Mouse (Mus musculus): ENCODE data around the gene Gcfc2. TPM values are rescaled to one million over a fixed set of nuclear protein-coding genes. Genes with fewer than 3 reads are reported as not detected.

Gene Gcfc2
- 10 to 100 TPM; 10.6 to 18.9 (median 14.2) TPM for total RNA-seq (2022)

DNA sequence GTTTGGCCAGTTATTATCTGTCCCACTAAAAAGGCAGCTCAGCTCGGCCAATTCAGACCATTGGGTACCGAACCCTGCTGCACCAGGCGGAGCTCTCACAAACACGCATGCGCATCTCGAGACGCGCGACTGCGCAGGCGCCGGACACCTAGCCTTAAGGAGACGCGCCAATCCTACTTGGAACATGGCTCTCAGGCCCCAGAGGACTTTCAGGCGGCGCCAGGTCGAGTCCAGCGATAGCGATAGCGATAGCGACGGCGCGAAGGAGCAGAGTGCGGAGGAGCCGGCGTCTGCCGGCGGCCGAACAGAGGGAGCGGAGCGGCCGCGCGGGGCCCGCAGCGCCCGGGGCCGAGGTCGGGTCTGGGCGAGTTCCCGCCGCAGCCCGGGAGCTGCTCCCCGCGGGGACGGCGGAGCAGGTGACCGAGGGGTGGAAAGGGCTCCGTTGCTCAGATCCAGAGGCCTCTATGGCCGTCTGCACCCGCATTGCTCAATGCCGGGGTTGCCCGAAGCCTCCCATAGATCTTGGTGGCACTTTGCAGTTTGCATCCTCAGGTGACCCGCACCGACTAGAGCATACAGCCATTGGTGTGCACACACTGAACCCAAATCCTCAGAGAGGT lies at the start of gene Gcfc2:
TSS of gene Gcfc2 (plus strand) at position 147 of the 620 bp plus-strand sequence.
- peak; percentile 86 to 93 for DNase-seq (ENCODE audit: low spot score in 2 of 2)

- no peak for DNase-seq (ENCODE audit: low spot score in 2 of 2)
Observed at GRCm38 (mm10) chr6:81895678-81896230, 27.7 kb upstream of the Gcfc2 start.

DNA sequence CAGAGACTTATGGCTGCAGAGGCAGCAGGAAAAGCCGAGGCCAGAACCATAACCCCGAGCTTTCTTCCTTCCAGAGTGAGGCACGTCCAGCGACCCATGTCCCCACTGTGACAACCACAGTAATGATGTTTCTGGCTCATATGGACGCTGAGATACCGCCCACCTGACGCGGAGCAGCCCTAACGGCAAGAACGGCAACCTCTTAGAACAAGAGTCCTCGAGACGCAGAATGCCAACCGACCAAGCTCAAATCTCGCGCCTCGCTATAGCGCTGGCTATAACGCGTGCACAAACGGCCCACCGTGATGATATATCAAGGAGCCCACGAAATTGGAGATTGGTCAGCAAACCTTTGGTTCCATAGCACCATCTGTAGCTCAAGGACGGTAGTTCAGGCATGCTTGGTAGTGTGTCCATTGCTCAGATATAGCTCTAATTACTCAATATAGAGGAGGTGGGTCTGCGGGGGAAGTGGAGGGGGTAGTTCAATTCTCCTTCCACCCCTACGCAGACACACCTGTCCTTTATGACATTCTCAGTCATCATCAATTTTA lies 13.1 kb upstream of the Gcfc2 start:
- DNase-seq (ENCODE audit: low spot score in 2 of 2), result no peak

DNA sequence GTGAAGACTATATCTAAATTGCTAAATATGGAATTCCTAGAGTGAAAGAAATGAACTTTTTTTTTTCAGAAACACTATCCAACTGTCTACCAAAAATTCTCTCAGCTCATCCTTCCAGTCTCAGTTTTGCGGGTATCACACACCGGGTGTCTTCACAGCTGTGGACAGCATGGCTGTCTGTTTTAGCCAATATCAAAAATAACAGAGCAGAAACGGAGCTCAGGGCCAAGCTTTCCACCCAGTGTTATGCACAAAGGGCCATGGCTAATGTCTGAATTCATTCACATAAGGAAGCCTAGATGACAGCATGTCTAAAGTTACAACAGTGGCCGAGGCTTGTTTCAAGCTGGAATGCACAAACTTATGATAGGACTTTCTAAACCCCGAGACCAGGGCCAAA lies 12.2 kb upstream of the Gcfc2 start:
- DNase-seq (ENCODE audit: low spot score in 2 of 2), result no peak

GRCm38 (mm10) chr6:81911713-81912112 lies 11.8 kb upstream of the Gcfc2 start:
- no peak for DNase-seq (ENCODE audit: low spot score in 2 of 2)

DNA sequence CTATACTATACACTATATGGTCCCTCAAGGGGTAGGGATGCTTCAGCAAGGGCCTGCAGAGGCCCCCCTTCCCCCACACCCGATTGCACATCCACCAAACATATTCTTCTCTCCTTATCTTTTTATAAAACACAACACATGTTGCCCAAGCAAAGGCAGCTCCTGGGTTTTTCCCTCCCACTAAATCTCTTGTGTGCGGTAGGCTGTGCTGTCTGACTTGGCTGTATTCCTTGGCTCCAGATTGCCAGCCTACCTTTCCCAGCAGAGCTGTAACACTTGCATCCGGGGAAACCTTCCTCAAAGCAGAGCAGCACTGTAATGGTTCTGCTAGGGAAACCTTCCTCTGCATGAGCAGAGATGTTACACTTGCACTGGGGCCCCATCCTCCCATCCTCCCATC lies 11.3 kb upstream of the Gcfc2 start:
- DNase-seq (ENCODE audit: low spot score in 2 of 2), result peak; percentile 71 to 72

DNA sequence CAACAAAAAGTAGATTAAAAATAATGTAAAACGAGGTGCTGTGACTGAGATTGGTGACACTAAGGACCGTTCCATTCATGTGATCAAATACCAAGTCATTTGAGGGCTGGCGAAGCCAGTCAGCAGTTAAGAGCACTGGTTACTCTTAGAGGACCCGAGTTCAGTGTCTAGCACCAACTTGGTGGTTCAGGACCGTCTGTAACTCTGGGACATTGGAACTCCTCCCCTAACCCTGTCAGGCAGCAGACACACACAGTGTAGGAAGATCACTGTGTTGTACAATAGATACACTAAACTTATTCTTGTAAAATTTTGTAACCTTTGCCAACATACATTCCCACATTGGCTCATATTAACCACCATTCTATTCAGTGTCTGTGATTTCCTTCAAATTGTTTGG lies 835 bp downstream of the Gcfc2 start:
- DNase-seq (ENCODE audit: low spot score in 2 of 2), result no peak

DNA sequence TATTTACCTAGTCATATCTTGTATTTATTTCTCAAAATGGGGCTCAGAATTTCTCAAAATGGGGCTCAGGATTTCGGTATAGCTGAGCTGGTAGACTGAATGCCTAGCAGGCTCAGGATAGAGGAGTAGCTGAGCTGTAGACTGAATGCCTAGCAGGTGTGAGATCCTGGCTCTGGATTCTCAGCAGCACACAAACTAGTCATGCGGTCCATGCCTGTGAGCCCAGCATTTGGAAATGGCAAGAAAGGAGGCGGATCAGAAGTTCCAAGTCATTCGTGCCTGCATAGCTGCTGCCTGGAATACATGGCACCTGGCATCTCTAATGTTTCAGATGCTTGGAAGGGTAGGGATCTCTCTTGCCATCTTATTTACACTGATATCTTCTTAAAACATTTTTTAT lies 5.9 kb downstream of the Gcfc2 start:
- DNase-seq (ENCODE audit: low spot score in 2 of 2), result no peak

DNA sequence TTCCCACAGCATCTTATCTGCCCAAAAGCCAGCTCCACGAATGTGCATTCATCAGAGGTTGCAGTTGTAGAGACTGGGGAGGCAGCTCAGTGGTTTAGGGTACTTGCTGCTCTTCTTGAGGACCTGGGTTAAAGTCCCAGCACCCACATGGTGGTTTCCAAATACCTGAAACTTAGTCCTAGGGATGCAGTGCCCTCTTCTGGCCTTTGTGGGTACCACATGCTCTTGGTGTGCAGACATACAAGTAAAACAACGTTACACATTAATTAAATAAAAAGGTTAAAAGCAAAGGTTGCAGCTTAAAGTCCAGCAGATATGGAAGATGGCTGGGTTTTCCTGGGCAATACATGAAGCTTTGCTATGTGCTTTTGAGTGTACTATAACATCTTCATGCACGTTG lies 9.8 kb downstream of the Gcfc2 start:
- no peak for DNase-seq (ENCODE audit: low spot score in 2 of 2)

DNA sequence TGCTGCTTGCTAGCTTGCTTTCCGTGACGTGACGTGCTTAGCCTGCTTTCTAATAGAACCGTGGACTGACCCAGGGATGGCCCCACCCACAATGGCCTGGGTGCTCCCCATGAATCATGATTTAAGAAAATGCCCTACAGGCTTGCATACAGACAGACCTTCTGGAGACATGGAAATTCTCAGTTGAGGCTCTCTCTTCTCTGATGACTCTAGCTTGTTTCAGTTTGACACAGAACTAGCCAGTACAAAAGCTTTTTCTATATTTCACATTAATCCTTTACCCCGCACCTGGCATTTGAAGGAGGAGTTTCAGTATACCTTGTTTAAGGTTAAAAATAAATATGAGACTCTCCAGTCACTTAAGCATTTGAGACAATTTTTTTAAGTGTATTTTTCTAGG lies 18.2 kb downstream of the Gcfc2 start:
- DNase-seq (ENCODE audit: low spot score in 2 of 2), result no peak

- no peak for DNase-seq (ENCODE audit: low spot score in 2 of 2)
Observed at GRCm38 (mm10) chr6:81943281-81943680, 19.8 kb downstream of the Gcfc2 start.

DNA sequence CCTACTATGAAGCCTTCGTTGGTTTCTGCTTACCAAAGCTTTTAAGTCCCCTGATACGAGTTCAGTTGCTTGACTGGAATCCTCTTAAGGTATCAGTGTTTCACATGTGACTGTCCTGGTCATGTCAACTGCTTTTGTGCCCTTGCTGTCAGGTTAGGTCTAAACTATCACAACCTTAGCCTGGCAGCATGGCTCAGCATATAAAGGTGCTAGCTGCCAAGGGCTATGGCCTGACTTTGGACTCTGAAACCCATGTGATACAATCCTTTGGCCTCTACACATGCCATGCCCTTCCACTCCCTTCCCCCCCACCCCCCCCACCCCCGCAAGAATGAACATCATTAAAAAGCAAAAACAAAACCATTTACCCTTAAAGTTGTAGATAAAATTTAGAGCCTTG lies 21.0 kb downstream of the Gcfc2 start:
- no peak for DNase-seq (ENCODE audit: low spot score in 2 of 2)

DNA sequence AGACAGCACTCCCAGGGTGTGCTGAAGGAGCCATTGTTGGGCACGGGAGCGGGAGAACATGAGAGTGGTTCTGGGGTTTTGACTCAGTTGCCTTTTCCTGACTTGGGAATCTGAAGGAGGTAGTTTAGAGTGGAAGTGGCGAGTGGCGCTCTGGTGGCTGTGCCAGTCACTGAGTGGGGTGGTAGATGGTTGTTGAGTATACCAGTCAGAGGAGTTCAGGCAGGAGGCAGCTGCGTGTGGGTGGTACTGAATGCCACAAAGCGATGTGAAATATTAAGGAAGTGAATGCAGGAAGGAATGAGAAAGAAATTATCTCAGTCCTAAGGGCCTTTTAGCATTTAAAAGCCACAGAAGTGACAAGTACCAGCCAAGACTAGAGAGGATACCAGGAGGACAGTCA lies 23.4 kb downstream of the Gcfc2 start:
- DNase-seq (ENCODE audit: low spot score in 2 of 2), result no peak

DNA sequence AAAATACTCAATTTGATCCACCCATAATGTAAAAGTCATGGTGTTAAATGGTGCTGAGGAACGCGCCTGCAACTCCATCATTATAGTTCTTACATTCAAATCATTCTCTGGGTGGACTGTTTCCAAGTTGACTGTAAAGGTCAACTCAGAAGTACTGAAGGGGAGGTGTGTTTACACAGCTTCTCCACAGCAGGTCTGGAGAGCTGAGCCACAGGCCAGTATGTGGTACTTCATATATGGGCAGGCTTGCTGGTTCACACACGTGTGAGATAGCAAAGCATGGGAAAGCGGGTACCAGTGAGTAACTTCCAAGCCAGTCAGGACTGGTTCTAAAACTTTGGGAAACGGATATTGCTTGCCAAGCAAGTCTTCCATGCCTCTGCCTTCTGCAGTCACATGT lies 31.7 kb downstream of the Gcfc2 start:
- DNase-seq (ENCODE audit: low spot score in 2 of 2), result no peak

DNA sequence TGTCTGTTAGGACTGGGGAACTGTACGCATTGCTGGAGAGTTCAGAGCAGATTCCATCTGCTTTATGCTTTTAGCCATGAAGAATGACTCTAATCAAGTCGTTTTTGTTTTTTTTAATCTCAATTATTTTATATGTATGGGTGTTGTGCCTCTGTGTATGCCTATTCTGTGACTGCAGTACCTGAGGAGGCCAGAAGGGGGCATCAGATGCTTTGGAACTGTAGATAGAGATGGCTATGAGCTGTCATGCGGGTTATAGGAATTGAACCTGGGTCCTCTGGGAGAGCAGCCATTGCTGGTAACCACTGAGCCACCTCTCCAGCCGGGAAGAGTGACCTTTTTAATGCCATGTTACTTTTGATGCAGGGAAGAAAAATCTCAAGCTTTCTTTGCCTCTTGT lies 32.9 kb downstream of the Gcfc2 start:
- DNase-seq (ENCODE audit: low spot score in 2 of 2), result no peak

DNA sequence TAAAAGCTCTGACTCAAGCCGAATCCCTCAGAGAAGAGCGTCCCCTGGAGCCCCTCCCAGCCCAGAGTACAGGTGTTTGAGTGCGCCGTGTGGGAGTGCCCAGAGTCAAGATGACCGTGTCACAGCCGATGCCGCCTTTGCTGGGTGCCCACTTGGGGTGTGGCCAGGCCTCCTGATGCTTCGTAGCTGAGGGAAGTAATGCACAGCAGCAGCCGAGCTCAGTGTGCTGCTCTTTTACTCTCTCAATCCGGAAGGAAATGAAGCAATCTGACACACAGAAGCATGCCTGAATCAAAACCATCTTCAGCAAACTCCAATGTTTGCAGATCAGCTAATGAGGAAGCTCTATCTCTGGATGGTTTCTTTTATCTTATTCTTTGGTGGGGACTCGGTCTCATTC lies 34.5 kb downstream of the Gcfc2 start:
- no peak for DNase-seq (ENCODE audit: low spot score in 2 of 2)

DNA sequence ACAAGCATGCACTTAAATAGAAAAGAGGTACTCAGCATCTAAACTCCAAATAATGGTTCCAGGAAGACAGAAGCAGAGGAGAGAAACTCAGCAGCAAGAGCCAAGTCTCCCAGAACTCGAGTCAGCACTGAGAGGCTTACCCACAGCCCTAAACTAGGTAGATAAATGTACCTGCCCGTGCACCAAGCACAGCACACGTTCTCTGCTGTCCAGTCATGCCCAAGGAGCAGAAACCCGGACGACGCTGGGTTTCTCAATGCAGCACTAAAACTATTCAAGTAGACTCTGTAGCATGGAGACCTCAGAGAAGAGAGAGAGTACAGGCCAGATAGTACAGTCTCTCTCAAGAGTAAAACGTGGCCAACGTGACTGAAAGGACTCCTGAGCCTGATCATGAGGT lies 36.4 kb downstream of the Gcfc2 start:
- DNase-seq (ENCODE audit: low spot score in 2 of 2), result no peak

DNA sequence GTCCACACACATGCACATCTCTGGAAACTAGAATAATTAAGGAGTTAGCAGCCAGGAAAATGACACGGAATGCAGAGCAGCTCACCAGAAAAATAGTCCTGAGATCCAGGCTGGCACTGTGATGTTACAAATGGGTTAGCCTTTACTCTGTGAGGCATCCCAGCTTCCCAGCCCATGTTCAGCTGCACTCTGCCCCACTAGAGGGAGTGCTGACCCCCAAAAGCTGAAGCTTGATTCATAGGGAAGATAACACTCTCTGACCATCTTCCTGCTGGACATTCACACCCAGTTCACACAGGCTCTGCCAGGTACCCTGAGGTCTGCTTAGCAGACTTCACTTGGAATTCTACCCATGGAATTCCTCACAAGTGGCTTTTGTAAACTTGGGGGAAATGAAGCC lies 36.8 kb downstream of the Gcfc2 start:
- DNase-seq (ENCODE audit: low spot score in 2 of 2), result no peak

DNA sequence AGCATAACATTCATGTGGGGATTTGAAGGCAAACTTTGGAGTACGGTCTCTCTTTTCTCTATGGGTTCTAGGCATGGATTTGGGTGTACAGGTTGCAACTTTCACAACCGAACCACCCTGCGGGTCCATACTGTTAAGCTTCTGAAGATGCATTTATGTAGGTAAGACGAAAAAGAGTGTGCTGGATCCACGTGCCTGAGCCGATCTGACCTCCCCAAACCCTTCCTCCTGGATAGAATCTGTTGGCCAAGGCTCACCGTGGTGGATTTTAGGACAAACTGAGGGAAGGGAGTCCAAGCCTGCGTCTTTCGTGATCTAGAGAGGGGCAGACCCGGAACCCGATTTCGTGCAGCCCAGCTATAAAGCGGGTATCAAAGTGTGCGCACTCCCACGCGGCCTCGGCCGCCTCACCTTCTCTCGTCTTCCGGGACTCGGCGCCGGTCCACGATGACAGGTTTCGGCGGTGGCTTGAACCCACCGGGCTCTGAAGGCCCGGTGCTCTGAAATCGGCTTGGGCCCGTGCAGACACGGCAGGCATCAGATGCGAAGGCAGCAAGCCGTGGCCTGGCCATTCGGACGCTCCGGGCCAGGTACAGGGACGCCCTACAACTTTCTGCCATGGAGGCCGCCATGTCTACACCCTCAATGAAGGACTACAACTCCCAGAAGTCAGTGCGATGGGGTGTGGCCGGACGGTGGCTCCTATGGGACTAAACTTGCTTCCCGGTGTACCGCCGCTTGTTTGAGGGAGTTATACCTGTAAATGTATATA lies 42.0 kb downstream of the Gcfc2 start, which contains the start of gene Mrpl19:
TSS of gene Mrpl19 (minus strand) at position 663 of the 772 bp plus-strand sequence.
- DNase-seq (ENCODE audit: low spot score in 2 of 2), result peak; percentile 90

DNA sequence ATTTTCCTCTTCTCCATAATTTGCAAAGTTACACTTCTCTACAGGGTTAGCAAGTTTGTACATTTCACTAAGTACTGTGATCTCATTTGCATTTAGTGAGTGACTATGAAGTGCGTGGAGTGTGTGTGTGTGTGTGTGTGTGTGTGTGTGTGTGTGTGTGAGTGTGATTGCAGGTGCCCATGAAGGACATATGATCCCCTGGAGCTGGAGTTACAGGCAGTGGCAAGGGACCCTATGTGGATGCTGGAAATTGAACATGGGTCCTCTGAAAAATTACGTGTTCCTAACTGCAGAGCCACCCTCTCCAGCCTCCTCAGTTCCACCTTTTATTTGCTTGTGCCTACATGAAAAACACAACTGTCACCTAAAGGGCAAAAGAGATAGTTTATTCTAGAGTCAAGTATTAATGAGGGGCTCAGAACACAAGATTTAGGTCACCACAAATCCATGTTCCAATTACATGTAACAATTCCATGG lies 42.6 kb downstream of the Gcfc2 start:
- DNase-seq (ENCODE audit: low spot score in 2 of 2), result no peak

GRCm38 (mm10) chr6:81971196-81971595 lies 47.7 kb downstream of the Gcfc2 start:
- no peak for DNase-seq (ENCODE audit: low spot score in 2 of 2)

DNA sequence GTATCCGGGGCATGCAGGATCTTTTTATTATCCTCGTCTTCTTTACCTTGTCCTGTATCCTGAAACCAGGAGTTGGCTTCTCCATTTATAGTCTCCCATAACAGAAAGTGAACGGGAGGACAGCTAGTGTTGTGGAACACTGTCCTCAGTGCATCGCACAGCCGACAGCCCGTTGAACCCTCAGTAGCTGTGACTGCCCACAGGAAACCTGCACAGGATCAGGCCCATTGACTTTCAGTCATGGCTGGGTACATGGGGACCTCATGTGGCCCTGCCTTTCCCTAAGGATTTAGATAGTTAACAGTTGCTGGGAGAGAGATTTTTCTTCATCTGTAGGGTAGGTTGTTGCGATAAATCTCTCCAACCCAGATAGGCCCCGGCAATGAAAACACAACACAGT lies 49.1 kb downstream of the Gcfc2 start:
- no peak for DNase-seq (ENCODE audit: low spot score in 2 of 2)
